Mouse (Mus musculus): ENCODE results near the gene Ifitm3. TPM values are rescaled to one million over a fixed set of nuclear protein-coding genes. Genes with fewer than 3 reads are reported as not detected.
"Not testable (repeated sequence)": the region's sequence is repeated elsewhere in the genome, so short reads cannot be mapped to it uniquely, and the experiment has no call there.

The Ifitm3 gene
- polyA plus RNA-seq, 1 experiment, result 47.9 TPM

DNA sequence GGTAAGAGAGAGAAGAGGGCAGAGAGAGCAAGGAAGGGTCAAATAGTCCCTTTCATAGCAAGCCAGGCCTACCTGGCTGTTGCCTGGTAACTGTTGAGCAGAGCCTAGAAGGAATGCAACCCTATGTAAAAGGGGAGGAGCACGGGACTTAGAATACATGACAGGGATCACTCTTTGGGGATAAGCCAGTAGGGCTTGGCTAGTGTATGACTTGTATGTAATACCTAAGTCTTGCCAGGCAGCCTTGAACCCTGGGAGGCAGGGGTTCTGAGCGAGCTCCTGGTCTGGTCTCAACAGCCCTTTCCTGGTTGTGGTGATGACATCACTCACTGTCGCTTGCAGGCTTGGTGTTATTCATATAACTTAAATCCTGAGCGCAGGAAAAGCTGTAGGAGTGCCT is 21.5 kb downstream of the Ifitm3 start:
- no peak overlapping the region for H3K27ac ChIP-seq (ENCODE audit: insufficient read depth, low read length)
- TF ChIP-seq POLR2A (IDR thresholded peaks at IDR 0.05; ENCODE audit: borderline replicate concordance, insufficient read depth, low read length) (no peak), CTCF (IDR thresholded peaks at IDR 0.05; ENCODE audit: borderline replicate concordance, insufficient read depth, low read depth, low read length) (no peak)
- no peaks in the 10 kb centered on the region for H3K4me1 ChIP-seq (ENCODE audit: control insufficient read depth, insufficient read depth, low read length)
- no peak overlapping the region for H3K4me3 ChIP-seq (replicated peaks; ENCODE audit: insufficient read depth, low read depth, low read length)
- no peaks in the 10 kb centered on the region for H3K27me3 ChIP-seq (ENCODE audit: control insufficient read depth, insufficient read depth, low read length)
- 73% methylated on average over 4 of the region's 4 CpGs for WGBS
- no peak for DNase-seq

DNA sequence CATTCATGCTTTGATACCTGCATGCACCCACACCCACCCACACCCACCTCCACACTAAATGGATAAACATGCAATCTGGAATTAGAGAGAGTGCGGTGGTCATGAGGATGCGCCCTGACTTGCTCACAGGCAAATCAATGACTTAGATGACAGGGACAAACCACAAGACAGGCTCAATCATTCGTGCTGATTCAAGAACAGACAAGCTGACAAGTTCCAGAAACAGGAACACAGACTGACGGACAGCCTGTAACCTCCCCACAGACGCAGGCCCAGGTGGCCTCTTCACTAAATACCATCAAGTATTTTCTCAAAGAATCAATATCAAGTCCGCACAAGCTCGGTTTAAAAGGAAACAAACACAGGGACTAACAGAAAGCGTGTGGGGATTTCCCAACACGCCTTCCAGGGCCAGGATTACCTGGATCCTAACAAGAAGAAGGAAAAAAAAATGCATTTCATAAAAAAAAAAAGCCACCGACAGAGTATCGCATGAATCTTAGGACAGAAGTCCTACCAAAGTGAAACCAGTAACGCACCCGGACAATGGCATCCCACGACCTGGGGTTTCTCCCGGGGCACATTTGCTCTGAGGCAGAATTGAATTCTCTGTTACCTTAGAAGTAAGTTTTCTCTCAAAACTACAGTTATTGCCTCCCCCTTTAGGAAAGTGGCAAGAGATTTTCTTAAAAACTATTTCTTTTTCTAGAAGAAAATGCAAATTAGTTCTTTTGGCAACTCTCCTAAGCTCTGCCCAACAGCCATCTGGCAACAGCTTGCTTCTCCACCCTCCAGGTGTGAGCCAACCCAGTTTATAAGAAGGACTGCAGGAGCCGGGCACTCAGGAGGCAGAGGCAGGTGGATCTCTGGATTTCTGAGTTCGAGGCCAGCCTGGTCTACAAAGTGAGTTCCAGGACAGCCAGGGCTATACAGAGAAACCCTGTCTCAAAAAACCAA is 23.1 kb downstream of the Ifitm3 start:
- no peak overlapping the region for H3K27ac ChIP-seq (ENCODE audit: insufficient read depth, low read length)
- H3K4me3 ChIP-seq (replicated peaks; ENCODE audit: insufficient read depth, low read depth, low read length), result no peak overlapping the region
- no peaks in the 10 kb centered on the region for H3K27me3 ChIP-seq (ENCODE audit: control insufficient read depth, insufficient read depth, low read length)
- 76% methylated on average over 17 of the region's 17 CpGs for WGBS
- H3K4me1 ChIP-seq (ENCODE audit: control insufficient read depth, insufficient read depth, low read length), result no peaks in the 10 kb centered on the region
- no peak for TF ChIP-seq POLR2A (IDR thresholded peaks at IDR 0.05; ENCODE audit: borderline replicate concordance, insufficient read depth, low read length)
- TF ChIP-seq CTCF (IDR thresholded peaks at IDR 0.05; ENCODE audit: borderline replicate concordance, insufficient read depth, low read depth, low read length), result no peak
- DNase-seq, result no peak

- DNase-seq, result no peak
- Histone ChIP-seq H3K4me1 (ENCODE audit: control insufficient read depth, insufficient read depth, low read length) (no peaks in the 10 kb centered on the region), H3K27me3 (ENCODE audit: control insufficient read depth, insufficient read depth, low read length) (no peaks in the 10 kb centered on the region), H3K27ac (ENCODE audit: insufficient read depth, low read length) (no peak overlapping the region), H3K4me3 (replicated peaks; ENCODE audit: insufficient read depth, low read depth, low read length) (no peak overlapping the region)
- TF ChIP-seq CTCF (IDR thresholded peaks at IDR 0.05; ENCODE audit: borderline replicate concordance, insufficient read depth, low read depth, low read length) (no peak), POLR2A (IDR thresholded peaks at IDR 0.05; ENCODE audit: borderline replicate concordance, insufficient read depth, low read length) (no peak)
- 92% methylated on average over 7 of the region's 7 CpGs for WGBS
These were observed 27.6 kb downstream of the Ifitm3 start for GRCm38 (mm10) chr7:140982971-140983370.

GRCm38 (mm10) chr7:140981704-140982103 is 28.9 kb downstream of the Ifitm3 start:
- 95% methylated on average over 8 of the region's 8 CpGs for WGBS
- TF ChIP-seq CTCF (IDR thresholded peaks at IDR 0.05; ENCODE audit: borderline replicate concordance, insufficient read depth, low read depth, low read length) (no peak), POLR2A (IDR thresholded peaks at IDR 0.05; ENCODE audit: borderline replicate concordance, insufficient read depth, low read length) (no peak)
- no peak overlapping the region for H3K4me3 ChIP-seq (replicated peaks; ENCODE audit: insufficient read depth, low read depth, low read length)
- H3K27ac ChIP-seq (ENCODE audit: insufficient read depth, low read length), result no peak overlapping the region
- H3K4me1 ChIP-seq (ENCODE audit: control insufficient read depth, insufficient read depth, low read length), result no peaks in the 10 kb centered on the region
- DNase-seq, result no peak
- H3K27me3 ChIP-seq (ENCODE audit: control insufficient read depth, insufficient read depth, low read length), result no peaks in the 10 kb centered on the region

- H3K27me3 ChIP-seq (ENCODE audit: control insufficient read depth, insufficient read depth, low read length); H3K27ac ChIP-seq (ENCODE audit: insufficient read depth, low read length); H3K4me1 ChIP-seq (ENCODE audit: control insufficient read depth, insufficient read depth, low read length); H3K4me3 ChIP-seq (replicated peaks; ENCODE audit: insufficient read depth, low read depth, low read length); DNase-seq: not testable (repeated sequence)
- 95% methylated on average over 9 of the region's 9 CpGs for WGBS
These were observed 33.9 kb downstream of the Ifitm3 start for GRCm38 (mm10) chr7:140976720-140977119.

- WGBS, result 28% methylated on average over 3 of the region's 3 CpGs
- Histone ChIP-seq H3K4me3 (replicated peaks; ENCODE audit: insufficient read depth, low read depth, low read length) (no peak overlapping the region), H3K27ac (ENCODE audit: insufficient read depth, low read length) (no peak overlapping the region), H3K4me1 (ENCODE audit: control insufficient read depth, insufficient read depth, low read length) (no peaks in the 10 kb centered on the region), H3K27me3 (ENCODE audit: control insufficient read depth, insufficient read depth, low read length) (no peaks in the 10 kb centered on the region)
- DNase-seq, result no peak
- TF ChIP-seq CTCF (IDR thresholded peaks at IDR 0.05; ENCODE audit: borderline replicate concordance, insufficient read depth, low read depth, low read length), result no peak
- no peak for TF ChIP-seq POLR2A (IDR thresholded peaks at IDR 0.05; ENCODE audit: borderline replicate concordance, insufficient read depth, low read length)
These were observed 35.1 kb downstream of the Ifitm3 start for GRCm38 (mm10) chr7:140975465-140975864.

- Histone ChIP-seq H3K4me3 (replicated peaks; ENCODE audit: insufficient read depth, low read depth, low read length) (no peak overlapping the region), H3K27me3 (ENCODE audit: control insufficient read depth, insufficient read depth, low read length) (no peaks in the 10 kb centered on the region), H3K27ac (ENCODE audit: insufficient read depth, low read length) (no peak overlapping the region), H3K4me1 (ENCODE audit: control insufficient read depth, insufficient read depth, low read length) (no peaks in the 10 kb centered on the region)
- WGBS, result 20% methylated on average over 9 of the region's 9 CpGs
- TF ChIP-seq POLR2A (IDR thresholded peaks at IDR 0.05; ENCODE audit: borderline replicate concordance, insufficient read depth, low read length) (no peak), CTCF (IDR thresholded peaks at IDR 0.05; ENCODE audit: borderline replicate concordance, insufficient read depth, low read depth, low read length) (no peak)
- DNase-seq, result no peak
These were observed 35.6 kb downstream of the Ifitm3 start for GRCm38 (mm10) chr7:140974940-140975339.
